Comparison of ENCODE assay signal across 14 mouse cellular contexts in genomic region chr5:137633397-137634084, GRCm38 (mm10). TPM values are rescaled to one million over a fixed set of nuclear protein-coding genes. Genes with fewer than 3 reads are reported as not detected.
DNase-seq lines count a peak whose midpoint lies in the region; ATAC-seq lines count a peak whose summit lies in the region.
"Had no signal": no experiment of that assay in that cellular context is flagged by ENCODE, and none has a peak within 500 bp of the region (broad histone marks: within the 10 kb centered on the region; RNA-seq: fewer than 3 reads in every experiment).

No protein-coding gene starts in this region.

- H3K27ac ChIP-seq in hindbrain, embryonic 13.5 days = no peak overlapping the region
- no peak overlapping the region for H3K27ac ChIP-seq in hindbrain, embryonic 16.5 days (ENCODE audit: low read depth, low read length)
- H3K27ac ChIP-seq in midbrain, embryonic 14.5 days (replicated peaks; ENCODE audit: low read depth, low read length) = no peak overlapping the region
- H3K27ac ChIP-seq in midbrain, embryonic 15.5 days = no peak overlapping the region
- no peak overlapping the region for H3K27ac ChIP-seq in limb, embryonic 13.5 days

- H3K27me3 ChIP-seq in hindbrain, embryonic 13.5 days = no peaks in the 10 kb centered on the region
- no peaks in the 10 kb centered on the region for H3K27me3 ChIP-seq in hindbrain, embryonic 16.5 days (replicated peaks; ENCODE audit: control insufficient read depth, insufficient read depth, low read length)
- no peaks in the 10 kb centered on the region for H3K27me3 ChIP-seq in midbrain, embryonic 14.5 days (ENCODE audit: control insufficient read depth, insufficient read depth, low read length)
- H3K27me3 ChIP-seq in midbrain, embryonic 15.5 days (replicated peaks) = no peaks in the 10 kb centered on the region
- no peaks in the 10 kb centered on the region for H3K27me3 ChIP-seq in limb, embryonic 13.5 days

- no peak overlapping the region for H3K4me2 ChIP-seq in hindbrain, embryonic 13.5 days
- H3K4me2 ChIP-seq in hindbrain, embryonic 16.5 days (ENCODE audit: low read length) = no peak overlapping the region
- H3K4me2 ChIP-seq in midbrain, embryonic 14.5 days (ENCODE audit: low read length) = no peak overlapping the region
- no peak overlapping the region for H3K4me2 ChIP-seq in midbrain, embryonic 15.5 days
- H3K4me2 ChIP-seq in limb, embryonic 13.5 days (replicated peaks) = no peak overlapping the region

- ATAC-seq in hindbrain, embryonic 13.5 days (ENCODE audit: low FRiP score) = no peak
- ATAC-seq in hindbrain, embryonic 16.5 days = no peak
- no peak for ATAC-seq in midbrain, embryonic 14.5 days (ENCODE audit: low FRiP score, low TSS enrichment)
- no peak for ATAC-seq in midbrain, embryonic 15.5 days (replicated peaks)
- ATAC-seq in limb, embryonic 13.5 days (ENCODE audit: low FRiP score, low read depth) = no peak
- ATAC-seq in activated CD4-positive, CD25-positive, alpha-beta regulatory T cell, adult 4 months = no peak

- H3K9ac ChIP-seq in hindbrain, embryonic 13.5 days = peak overlapping the region; percentile 35; the same call in 1 of the 2 replicates
- no peak overlapping the region for H3K9ac ChIP-seq in hindbrain, embryonic 16.5 days (ENCODE audit: low read depth, low read length)
- H3K9ac ChIP-seq in midbrain, embryonic 14.5 days (replicated peaks; ENCODE audit: low read length) = 0 out of 2 replicates have a peak overlapping the region, but pooled peaks have one; percentile 9
- no peak overlapping the region for H3K9ac ChIP-seq in midbrain, embryonic 15.5 days
- H3K9ac ChIP-seq in limb, embryonic 13.5 days = 0 out of 2 replicates have a peak overlapping the region, but pooled peaks have one; percentile 8

- DNase-seq in midbrain, embryonic 14.5 days = no peak
- DNase-seq in lung, postnatal 4 days = peak; percentile 67 to 83
- no peak for DNase-seq in layer of hippocampus, postnatal 10 days (ENCODE audit: low spot score in 2 of 2)
- DNase-seq: B cell, adult 2 months; cerebellum, adult 11-12 months; heart, adult 11 months; heart, postnatal 10 days; kidney, adult 9 months had no signal

- no peaks in the 10 kb centered on the region for H3K9me3 ChIP-seq in hindbrain, embryonic 13.5 days
- no peaks in the 10 kb centered on the region for H3K9me3 ChIP-seq in hindbrain, embryonic 16.5 days (ENCODE audit: control insufficient read depth, low read length)
- H3K9me3 ChIP-seq in midbrain, embryonic 14.5 days (ENCODE audit: control insufficient read depth, low read length) = no peaks in the 10 kb centered on the region
- H3K9me3 ChIP-seq in midbrain, embryonic 15.5 days = no peaks in the 10 kb centered on the region
- H3K9me3 ChIP-seq in limb, embryonic 13.5 days = no peaks in the 10 kb centered on the region

- no peak overlapping the region for H3K4me3 ChIP-seq in hindbrain, embryonic 13.5 days
- no peak overlapping the region for H3K4me3 ChIP-seq in hindbrain, embryonic 16.5 days (ENCODE audit: low read length)
- no peak overlapping the region for H3K4me3 ChIP-seq in midbrain, embryonic 14.5 days (replicated peaks; ENCODE audit: low read depth, low read length)
- no peak overlapping the region for H3K4me3 ChIP-seq in midbrain, embryonic 15.5 days
- no peak overlapping the region for H3K4me3 ChIP-seq in limb, embryonic 13.5 days

- peaks cover 47% of the 10 kb centered on the region for H3K4me1 ChIP-seq in hindbrain, embryonic 13.5 days (replicated peaks)
- H3K4me1 ChIP-seq in hindbrain, embryonic 16.5 days (ENCODE audit: control insufficient read depth, insufficient read depth, low read depth, low read length) = peaks cover 25% of the 10 kb centered on the region
- peaks cover 19% of the 10 kb centered on the region for H3K4me1 ChIP-seq in midbrain, embryonic 14.5 days (ENCODE audit: control insufficient read depth, insufficient read depth, low read length)
- H3K4me1 ChIP-seq in midbrain, embryonic 15.5 days = peaks cover 32% of the 10 kb centered on the region
- peaks cover 27% of the 10 kb centered on the region for H3K4me1 ChIP-seq in limb, embryonic 13.5 days

- H3K36me3 ChIP-seq in hindbrain, embryonic 13.5 days = peaks cover 45% of the 10 kb centered on the region
- H3K36me3 ChIP-seq in hindbrain, embryonic 16.5 days (ENCODE audit: control insufficient read depth, insufficient read depth, low read length) = peaks cover 18% of the 10 kb centered on the region
- peaks cover 51% of the 10 kb centered on the region for H3K36me3 ChIP-seq in midbrain, embryonic 14.5 days (ENCODE audit: control insufficient read depth, insufficient read depth, low read length)
- H3K36me3 ChIP-seq in midbrain, embryonic 15.5 days (replicated peaks) = peaks cover 32% of the 10 kb centered on the region; the same call in 1 of the 2 replicates
- peaks cover 66% of the 10 kb centered on the region for H3K36me3 ChIP-seq in limb, embryonic 13.5 days

- WGBS in hindbrain, embryonic 13.5 days = 70% methylated on average over 12 of the region's 12 CpGs
- WGBS in hindbrain, embryonic 16.5 days = 67% methylated on average over 12 of the region's 12 CpGs
- 82% methylated on average over 12 of the region's 12 CpGs for WGBS in midbrain, embryonic 14.5 days
- 82% methylated on average over 12 of the region's 12 CpGs for WGBS in midbrain, embryonic 15.5 days
- 77% methylated on average over 12 of the region's 12 CpGs for WGBS in limb, embryonic 13.5 days

RNA-seq across cellular contexts. Expression of gene Gm20605, which starts 4.6 kb away (rescaled TPM):
- polyA plus RNA-seq in hindbrain, embryonic 13.5 days (2015; fragmentation: Nextera tagmentation; extraction: Ambion mirVana) = 7.9 and 8.9 TPM in 2 replicates
- 7.4 and 7.6 TPM in 2 replicates for polyA plus RNA-seq in hindbrain, embryonic 16.5 days (2015; fragmentation: Nextera tagmentation; extraction: Ambion mirVana)
- 4.4 and 6.0 TPM in 2 replicates for polyA plus RNA-seq in midbrain, embryonic 14.5 days (2014; fragmentation: Nextera tagmentation; extraction: Ambion mirVana)
- 11.3 and 11.8 TPM in 2 replicates for polyA plus RNA-seq in midbrain, embryonic 15.5 days (2015; fragmentation: Nextera tagmentation; extraction: Ambion mirVana)
- polyA plus RNA-seq in limb, embryonic 13.5 days (2015; fragmentation: Nextera tagmentation; extraction: Ambion mirVana) = 6.1 and 9.6 TPM in 2 replicates
- 1 to 10 TPM; 8.7 to 8.9 TPM for total RNA-seq in layer of hippocampus, postnatal 10 days (2021)
- 10 to 100 TPM in 1 of 2 experiments, 1 to 10 TPM in 1; 8.1 to 10.2 TPM for polyA plus RNA-seq in activated CD4-positive, CD25-positive, alpha-beta regulatory T cell, adult 4 months (2017; shearing (Covaris generic))

RNA-seq across cellular contexts. Expression of gene Lrch4, which starts 4.6 kb away (rescaled TPM):
- 19.9 and 23.4 TPM in 2 replicates for polyA plus RNA-seq in hindbrain, embryonic 13.5 days (2015; fragmentation: Nextera tagmentation; extraction: Ambion mirVana)
- polyA plus RNA-seq in hindbrain, embryonic 16.5 days (2015; fragmentation: Nextera tagmentation; extraction: Ambion mirVana) = 14.9 and 21.6 TPM in 2 replicates
- 18.1 and 21.9 TPM in 2 replicates for polyA plus RNA-seq in midbrain, embryonic 14.5 days (2014; fragmentation: Nextera tagmentation; extraction: Ambion mirVana)
- 18.8 and 19.1 TPM in 2 replicates for polyA plus RNA-seq in midbrain, embryonic 15.5 days (2015; fragmentation: Nextera tagmentation; extraction: Ambion mirVana)
- polyA plus RNA-seq in limb, embryonic 13.5 days (2015; fragmentation: Nextera tagmentation; extraction: Ambion mirVana) = 34.0 and 34.3 TPM in 2 replicates
- total RNA-seq in layer of hippocampus, postnatal 10 days (2021) = 10 to 100 TPM; 13.2 to 20.1 TPM
- 10 to 100 TPM; 61.6 to 68.6 TPM for polyA plus RNA-seq in activated CD4-positive, CD25-positive, alpha-beta regulatory T cell, adult 4 months (2017; shearing (Covaris generic))

RNA-seq across cellular contexts. Expression of gene Fbxo24, which starts 4.7 kb away (rescaled TPM):
- 0.17 and 0.21 TPM in 2 replicates for polyA plus RNA-seq in hindbrain, embryonic 13.5 days (2015; fragmentation: Nextera tagmentation; extraction: Ambion mirVana)
- polyA plus RNA-seq in hindbrain, embryonic 16.5 days (2015; fragmentation: Nextera tagmentation; extraction: Ambion mirVana) = not detected in 2 replicates
- 0.09 and 0.18 TPM in 2 replicates for polyA plus RNA-seq in midbrain, embryonic 14.5 days (2014; fragmentation: Nextera tagmentation; extraction: Ambion mirVana)
- 0.13 and 0.17 TPM in 2 replicates for polyA plus RNA-seq in midbrain, embryonic 15.5 days (2015; fragmentation: Nextera tagmentation; extraction: Ambion mirVana)
- polyA plus RNA-seq in limb, embryonic 13.5 days (2015; fragmentation: Nextera tagmentation; extraction: Ambion mirVana) = 0.19 and 0.23 TPM in 2 replicates
- total RNA-seq in layer of hippocampus, postnatal 10 days (2021) = under 1 TPM; 0.27 to 0.36 TPM
- polyA plus RNA-seq in activated CD4-positive, CD25-positive, alpha-beta regulatory T cell, adult 4 months (2017; shearing (Covaris generic)) = under 1 TPM in 1 of 2 experiments, not detected in 1; 0.33 TPM

RNA-seq across cellular contexts. Expression of gene Sap25, which starts 7.6 kb away (rescaled TPM):
- polyA plus RNA-seq in hindbrain, embryonic 13.5 days (2015; fragmentation: Nextera tagmentation; extraction: Ambion mirVana) = 4.8 and 5.2 TPM in 2 replicates
- 3.4 and 6.6 TPM in 2 replicates for polyA plus RNA-seq in hindbrain, embryonic 16.5 days (2015; fragmentation: Nextera tagmentation; extraction: Ambion mirVana)
- polyA plus RNA-seq in midbrain, embryonic 14.5 days (2014; fragmentation: Nextera tagmentation; extraction: Ambion mirVana) = 4.1 and 5.6 TPM in 2 replicates
- polyA plus RNA-seq in midbrain, embryonic 15.5 days (2015; fragmentation: Nextera tagmentation; extraction: Ambion mirVana) = 4.8 and 6.8 TPM in 2 replicates
- polyA plus RNA-seq in limb, embryonic 13.5 days (2015; fragmentation: Nextera tagmentation; extraction: Ambion mirVana) = 7.3 and 8.9 TPM in 2 replicates
- total RNA-seq in layer of hippocampus, postnatal 10 days (2021) = 1 to 10 TPM; 5.0 to 7.5 TPM
- polyA plus RNA-seq in activated CD4-positive, CD25-positive, alpha-beta regulatory T cell, adult 4 months (2017; shearing (Covaris generic)) = 10 to 100 TPM; 30.0 to 32.3 TPM

RNA-seq across cellular contexts. Expression of gene Irs3, which starts 12.0 kb away (rescaled TPM):
- polyA plus RNA-seq in hindbrain, embryonic 13.5 days (2015; fragmentation: Nextera tagmentation; extraction: Ambion mirVana) = 0.09 and 0.16 TPM in 2 replicates
- 0.11 and 0.16 TPM in 2 replicates for polyA plus RNA-seq in hindbrain, embryonic 16.5 days (2015; fragmentation: Nextera tagmentation; extraction: Ambion mirVana)
- polyA plus RNA-seq in midbrain, embryonic 14.5 days (2014; fragmentation: Nextera tagmentation; extraction: Ambion mirVana) = not detected in 2 replicates
- 0.09 and 0.17 TPM in 2 replicates for polyA plus RNA-seq in midbrain, embryonic 15.5 days (2015; fragmentation: Nextera tagmentation; extraction: Ambion mirVana)
- polyA plus RNA-seq in limb, embryonic 13.5 days (2015; fragmentation: Nextera tagmentation; extraction: Ambion mirVana) = 0.18 and 0.26 TPM in 2 replicates
- under 1 TPM; 0.18 to 0.25 TPM for total RNA-seq in layer of hippocampus, postnatal 10 days (2021)
- not detected for polyA plus RNA-seq in activated CD4-positive, CD25-positive, alpha-beta regulatory T cell, adult 4 months (2017; shearing (Covaris generic))
- total RNA-seq: layer of hippocampus, postnatal 14 days had no signal

Comparison
In these comparisons a context has a peak if more than half of its experiments do, and no peak if none do; other contexts are left out.
1. H3K9ac ChIP-seq: peak in hindbrain, embryonic 13.5 days (single experiment), midbrain, embryonic 14.5 days (single experiment) and limb, embryonic 13.5 days (single experiment); none in hindbrain, embryonic 16.5 days (single experiment) and midbrain, embryonic 15.5 days (single experiment).
2. DNase-seq: peak in lung, postnatal 4 days (2 of 2); none in midbrain, embryonic 14.5 days (single experiment) and layer of hippocampus, postnatal 10 days (0 of 2).